Mouse (Mus musculus): ENCODE data around the gene Oas3.

DNA sequence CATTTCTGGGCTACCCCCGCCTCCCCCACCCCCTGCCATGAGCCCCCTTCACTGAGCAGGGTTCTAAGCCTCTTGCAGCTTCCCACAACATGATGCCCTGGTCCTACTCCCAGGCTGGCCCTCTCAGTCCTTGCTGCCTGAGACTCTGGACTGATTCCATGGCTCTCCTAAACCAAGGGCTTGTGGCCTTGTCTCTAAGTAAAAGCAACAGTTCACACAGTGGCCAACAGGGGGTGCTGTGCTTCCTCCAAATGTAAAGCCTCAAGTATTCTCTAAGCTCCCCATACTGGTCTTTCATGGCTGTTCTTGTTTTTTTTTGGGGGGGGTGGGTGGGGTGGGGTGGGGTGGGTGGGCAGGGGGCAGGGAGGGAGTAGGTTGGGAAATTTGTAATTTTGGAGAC, 29.0 kb upstream of the Oas3 start:
- TF ChIP-seq CTCF (IDR thresholded peaks at IDR 0.05; ENCODE audit: borderline replicate concordance, control insufficient read depth, extremely low read depth, insufficient read depth, low read length, poor library complexity), result 0 out of 2 replicates have a peak, but pooled peaks have one; percentile 40
- TF ChIP-seq POLR2A (IDR thresholded peaks at IDR 0.05; ENCODE audit: control insufficient read depth, extremely low read depth, insufficient read depth, low read length, poor library complexity), result no peak

All from thymus, adult 2 months (tissue).